Mouse (Mus musculus) stomach, embryonic 16.5 days (tissue): ENCODE results near the gene Chadl. TPM values are rescaled to one million over a fixed set of nuclear protein-coding genes. Genes with fewer than 3 reads are reported as not detected.

Experiments used
- ATAC-seq: fragments of 200-750 bp; cut with Nextera tagmentation; 2 replicates; pipeline ENCODE4 v1.8.0; 2017; ENCODE audit warnings: moderate number of reproducible peaks, moderate TSS enrichment; ENCODE audit not compliant: insufficient read depth, low FRiP score
- H3K27ac ChIP-seq: fragments of 300-500 bp; sonication (generic); 2 replicates; pipeline ENCODE4 v1.5.1; 2014; ENCODE audit warnings: low read length
- H3K27me3 ChIP-seq: fragments of 300-500 bp; sonication (generic); 2 replicates; pipeline ENCODE4 v1.6.1; 2014; ENCODE audit warnings: low read length, control low read depth, mixed read lengths; ENCODE audit not compliant: control insufficient read depth, insufficient read depth
- H3K36me3 ChIP-seq: fragments of 300-500 bp; sonication (generic); 2 replicates; pipeline ENCODE4 v1.6.1; 2014; ENCODE audit warnings: low read length; ENCODE audit not compliant: control insufficient read depth, insufficient read depth
- H3K4me1 ChIP-seq: fragments of 300-500 bp; sonication (generic); 2 replicates; pipeline ENCODE4 v1.6.1; 2014; ENCODE audit warnings: low read length, control low read depth, mixed read lengths; ENCODE audit not compliant: control insufficient read depth, insufficient read depth
- H3K4me2 ChIP-seq: fragments of 300-500 bp; sonication (generic); 2 replicates; pipeline ENCODE4 v1.6.1; 2014; ENCODE audit warnings: low read depth, low read length, mixed read lengths
- H3K4me3 ChIP-seq: fragments of 300-500 bp; sonication (generic); replicated peaks from 2 replicates; pipeline ENCODE4 v1.5.1; 2014; ENCODE audit warnings: mild to moderate bottlenecking, low read length
- H3K9ac ChIP-seq: fragments of 300-500 bp; sonication (generic); 2 replicates; pipeline ENCODE4 v1.6.1; 2014; ENCODE audit warnings: low read length
- H3K9me3 ChIP-seq: fragments of 300-500 bp; sonication (generic); replicated peaks from 2 replicates; pipeline ENCODE4 v1.6.1; 2016; ENCODE audit warnings: low read length, control low read depth; ENCODE audit not compliant: control insufficient read depth
- WGBS: fragments of 180-500 bp; shearing (Covaris S2); extraction: QIAGEN DNeasy Blood & Tissue Kit; methylation state at CpG from one replicate; pipeline ENCODE4 v1.1.7; 2014; 5-methylcytosine and 5-hydroxymethylcytosine counted together
- polyA plus RNA-seq: library from polyadenylated mRNA; unstranded; fragments of >200 nt; fragmentation: Nextera tagmentation; extraction: Ambion mirVana; gene quantifications from 2 replicates; pipeline ENCODE4 v1.2.1, GENCODE M21; 2015

Chadl gene
- polyA plus RNA-seq, 1 experiment from 2014 or later: 2.7 TPM

DNA sequence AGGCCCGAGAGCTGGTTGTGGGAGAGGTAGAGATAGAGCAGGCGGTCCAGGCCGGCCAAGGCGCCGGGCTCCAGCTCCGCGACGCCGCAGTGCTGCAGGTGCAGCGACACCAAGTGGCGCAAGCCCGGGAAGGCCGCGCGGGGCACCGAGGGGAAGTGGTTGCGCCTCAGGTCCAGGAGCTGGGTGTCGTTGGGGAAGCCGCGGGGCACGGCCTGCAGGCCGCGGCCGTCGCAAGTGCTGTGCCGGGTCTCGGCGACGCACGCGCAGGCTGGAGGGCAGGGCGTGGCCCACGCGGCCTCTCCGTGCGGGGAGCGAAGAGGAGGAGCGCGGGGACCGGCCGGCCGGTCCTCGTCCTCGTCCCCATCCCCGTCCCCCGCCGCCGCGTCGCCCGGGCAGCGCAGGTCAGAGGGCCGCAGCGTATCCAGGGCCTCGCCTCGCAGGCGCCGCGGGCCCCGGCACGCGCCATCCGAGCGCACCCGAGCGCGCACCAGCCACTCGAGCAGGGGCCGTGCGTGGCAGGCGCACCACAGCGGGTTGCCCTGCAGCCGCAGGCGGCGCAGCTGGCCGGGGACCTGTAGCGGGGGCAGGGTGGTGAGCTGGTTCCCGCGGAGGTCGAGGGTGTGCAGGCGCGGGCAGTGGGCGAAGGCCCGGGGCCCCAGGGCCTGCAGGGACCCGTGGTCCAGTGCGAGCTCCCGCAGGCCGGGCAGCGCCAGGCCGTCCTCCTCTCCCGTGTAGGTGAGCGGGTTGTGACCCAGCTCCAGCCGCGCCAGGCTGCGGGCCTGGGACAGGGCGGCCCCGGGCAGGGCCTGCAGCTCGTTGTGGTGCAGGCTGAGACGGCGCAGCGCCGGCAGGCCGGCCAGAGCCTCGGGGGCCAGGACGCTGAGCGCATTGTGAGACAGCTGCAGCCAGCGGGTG, 2.9 kb downstream of the Chadl start:
- Histone ChIP-seq H3K4me2 (peak overlapping the region; percentile 100), H3K4me3 (peak overlapping the region; percentile 58), H3K27ac (no peak overlapping the region), H3K9me3 (no peaks in the 10 kb centered on the region), H3K36me3 (no peaks in the 10 kb centered on the region), H3K4me1 (peaks cover 6% of the 10 kb centered on the region; the same call in 1 of the 2 replicates), H3K27me3 (peaks cover 21% of the 10 kb centered on the region), H3K9ac (peak overlapping the region; percentile 82)
- ATAC-seq: peak; percentile 80; the same call in 1 of the 2 replicates
- 1% methylated on average over 101 of the region's 107 CpGs for WGBS

DNA sequence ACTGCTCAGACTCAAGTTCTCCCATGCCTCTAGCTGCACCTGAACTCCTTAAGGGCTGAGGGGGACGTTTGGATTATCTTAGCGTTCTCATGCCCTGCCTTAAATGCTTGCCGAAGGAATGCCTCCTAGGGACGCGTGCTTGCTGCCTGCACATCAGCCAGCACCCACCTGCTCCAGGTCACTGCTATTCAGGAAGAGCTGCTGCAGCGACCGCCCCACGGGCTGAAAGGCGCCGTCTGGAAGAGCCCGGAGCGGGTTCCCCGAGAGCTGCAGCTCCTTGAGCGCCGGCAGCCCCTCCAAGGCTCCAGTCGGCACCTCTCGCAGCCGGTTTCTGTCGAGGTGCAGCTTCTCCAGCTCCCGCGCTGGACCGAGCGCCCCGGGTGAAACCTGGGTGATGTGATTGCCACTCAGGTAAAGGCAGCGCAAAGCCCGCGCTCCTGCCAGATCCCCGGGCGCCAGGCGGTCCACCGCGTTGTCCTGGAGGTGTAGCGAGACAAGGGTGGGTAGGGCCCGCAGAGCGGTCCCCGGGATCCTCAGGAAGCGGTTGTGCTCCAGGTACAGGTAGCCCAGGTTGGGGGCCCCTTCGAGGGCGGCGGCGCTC, 3.6 kb downstream of the Chadl start:
- Histone ChIP-seq H3K4me2 (peak overlapping the region; percentile 100), H3K9ac (peak overlapping the region; percentile 82), H3K9me3 (no peaks in the 10 kb centered on the region), H3K36me3 (no peaks in the 10 kb centered on the region), H3K4me3 (peak overlapping the region; percentile 58), H3K27ac (no peak overlapping the region), H3K27me3 (peaks cover 21% of the 10 kb centered on the region), H3K4me1 (peaks cover 6% of the 10 kb centered on the region; the same call in 1 of the 2 replicates)
- WGBS: 3% methylated on average over 41 of the region's 41 CpGs
- peak; percentile 5; the same call in 1 of the 2 replicates for ATAC-seq

- Histone ChIP-seq H3K27ac (no peak overlapping the region), H3K9me3 (no peaks in the 10 kb centered on the region), H3K27me3 (no peaks in the 10 kb centered on the region), H3K4me1 (no peaks in the 10 kb centered on the region), H3K4me2 (no peak overlapping the region), H3K4me3 (no peak overlapping the region), H3K36me3 (no peaks in the 10 kb centered on the region; the same call in 1 of the 2 replicates), H3K9ac (no peak overlapping the region)
- 96% methylated on average over 4 of the region's 4 CpGs for WGBS
- ATAC-seq: no peak
Measured at GRCm38 (mm10) chr15:81680301-81680805, 16.7 kb downstream of the Chadl start.

- Histone ChIP-seq H3K27me3 (no peaks in the 10 kb centered on the region), H3K4me3 (no peak overlapping the region), H3K4me2 (no peak overlapping the region), H3K9me3 (no peaks in the 10 kb centered on the region), H3K27ac (no peak overlapping the region), H3K4me1 (no peaks in the 10 kb centered on the region), H3K9ac (no peak overlapping the region), H3K36me3 (no peaks in the 10 kb centered on the region)
- WGBS: 52% methylated on average over 3 of the region's 3 CpGs
- ATAC-seq: no peak
Measured at GRCm38 (mm10) chr15:81676637-81677036, 20.4 kb downstream of the Chadl start.

DNA sequence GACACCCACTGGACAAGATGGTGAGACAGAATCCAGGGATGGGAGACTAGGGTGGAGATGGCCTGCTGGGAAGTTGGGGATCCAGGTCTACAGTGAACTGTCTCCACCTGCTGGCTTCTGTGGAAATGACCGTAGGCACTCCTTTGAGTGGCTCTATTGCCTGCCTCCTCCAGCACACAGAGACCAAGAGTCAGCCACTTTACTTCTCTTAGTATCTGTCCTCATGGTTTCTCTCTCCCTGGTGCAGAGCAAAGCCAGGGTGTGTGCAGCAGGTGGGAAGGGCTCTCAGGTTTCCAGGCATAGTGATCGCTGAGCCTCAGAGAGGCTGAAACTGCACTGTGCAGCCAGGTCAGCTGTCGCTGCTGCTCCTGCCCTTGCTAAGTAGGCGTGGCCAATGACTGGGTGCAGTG, 26.9 kb downstream of the Chadl start:
- Histone ChIP-seq H3K9me3 (no peaks in the 10 kb centered on the region), H3K27ac (no peak overlapping the region), H3K36me3 (peaks cover 3% of the 10 kb centered on the region; the same call in 1 of the 2 replicates), H3K9ac (no peak overlapping the region), H3K4me2 (no peak overlapping the region), H3K4me1 (no peaks in the 10 kb centered on the region), H3K4me3 (no peak overlapping the region), H3K27me3 (no peaks in the 10 kb centered on the region)
- ATAC-seq: no peak
- 70% methylated on average over 4 of the region's 4 CpGs for WGBS

DNA sequence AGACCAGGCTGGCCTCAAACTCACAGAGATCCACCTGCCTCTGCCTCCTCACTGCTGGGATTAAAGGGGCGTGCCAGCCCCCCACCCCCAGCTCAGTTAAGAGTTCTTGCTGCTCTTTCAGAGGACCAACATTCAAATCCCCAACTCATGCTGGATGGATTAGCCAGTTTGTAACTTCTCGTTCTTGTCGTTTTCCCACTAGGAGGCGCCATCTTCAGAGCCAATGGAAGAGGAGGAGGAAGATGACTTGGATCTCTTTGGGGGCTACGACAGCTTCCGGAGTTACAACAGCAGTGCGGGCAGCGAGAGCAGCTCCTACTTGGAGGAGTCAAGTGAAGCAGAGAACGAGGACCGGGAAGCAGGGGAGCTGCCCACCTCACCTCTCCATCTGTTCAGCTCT, 30.1 kb downstream of the Chadl start:
- Histone ChIP-seq H3K27me3 (no peaks in the 10 kb centered on the region), H3K36me3 (peaks cover 3% of the 10 kb centered on the region; the same call in 1 of the 2 replicates)

GRCm38 (mm10) chr15:81663697-81664561, 33.2 kb downstream of the Chadl start, which contains the start of gene L3mbtl2:
TSS of gene L3mbtl2 (plus strand) at chr15:81663889.
- Histone ChIP-seq H3K4me3 (peak within 1 kb of the TSS; percentile 96), H3K36me3 (no peaks in the 10 kb centered on the region; the same call in 1 of the 2 replicates), H3K4me2 (peak within 1 kb of the TSS; percentile 78), H3K27me3 (no peaks in the 10 kb centered on the region), H3K4me1 (0 out of 2 replicates have a peak, but pooled peaks cover 4% of the 10 kb centered on the region), H3K9me3 (no peaks in the 10 kb centered on the region), H3K9ac (peak within 1 kb of the TSS; percentile 81), H3K27ac (peak within 1 kb of the TSS; percentile 55)
- ATAC-seq: peak; percentile 99
- 1% methylated on average over 55 of the region's 55 CpGs for WGBS

More for the DNA sequence above, 30.1 kb downstream of the Chadl start:
- no peak for ATAC-seq
- Histone ChIP-seq H3K9ac (no peak overlapping the region), H3K4me3 (no peak overlapping the region), H3K27ac (no peak overlapping the region), H3K4me1 (0 out of 2 replicates have a peak, but pooled peaks cover 4% of the 10 kb centered on the region), H3K4me2 (no peak overlapping the region), H3K9me3 (no peaks in the 10 kb centered on the region)
- 88% methylated on average over 10 of the region's 10 CpGs for WGBS

DNA sequence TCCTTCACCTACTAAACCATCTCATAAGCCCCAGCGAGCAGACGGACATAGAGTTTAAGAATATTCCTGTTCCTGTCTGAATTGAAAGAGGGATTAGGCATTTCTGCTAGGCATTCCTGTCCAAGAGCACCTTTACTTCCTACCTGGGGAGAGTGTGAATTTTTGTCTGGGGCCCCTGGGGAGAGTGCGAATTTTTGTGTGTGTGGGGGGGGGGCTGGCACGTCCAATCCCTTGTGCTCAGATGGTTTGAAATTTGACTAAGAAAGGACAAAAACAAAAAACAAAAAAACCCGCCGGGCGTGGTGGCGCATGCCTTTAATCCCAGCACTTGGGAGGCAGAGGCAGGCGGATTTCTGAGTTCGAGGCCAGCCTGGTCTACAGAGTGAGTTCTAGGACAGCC, 33.8 kb downstream of the Chadl start:
- H3K9me3 ChIP-seq: no peaks in the 10 kb centered on the region
- H3K4me2 ChIP-seq: peak overlapping the region; percentile 78
- H3K27me3 ChIP-seq: no peaks in the 10 kb centered on the region
- 0 out of 2 replicates have a peak, but pooled peaks cover 4% of the 10 kb centered on the region for H3K4me1 ChIP-seq
- no peak overlapping the region; the same call in 1 of the 2 replicates for H3K9ac ChIP-seq
- 51% methylated on average over 9 of the region's 10 CpGs for WGBS
- H3K4me3 ChIP-seq: peak overlapping the region; percentile 96
- ATAC-seq: no peak
- H3K27ac ChIP-seq: no peak overlapping the region
- H3K36me3 ChIP-seq: no peaks in the 10 kb centered on the region
